Mouse (Mus musculus) brown adipose tissue, adult 24 weeks (tissue): ENCODE measurements around the gene Dtnb. TPM values are rescaled to one million over a fixed set of nuclear protein-coding genes. Genes with fewer than 3 reads are reported as not detected.
A peak's percentile ranks its signal among the peaks of the same experiment; 100 is the strongest.

Experiments
- H3K27ac ChIP-seq: fragments of 200-500 bp; replicated peaks from 2 replicates; pipeline ENCODE4 v1.5.1; 2012; ENCODE audit warnings: low read depth, mild to moderate bottlenecking, low read length
- H3K4me1 ChIP-seq: fragments of 200-500 bp; 2 replicates; pipeline ENCODE4 v1.6.1; 2012; ENCODE audit warnings: low read length, mixed read lengths; ENCODE audit not compliant: control insufficient read depth, insufficient read depth, insufficient read length
- H3K4me3 ChIP-seq: fragments of 200-500 bp; 2 replicates; pipeline ENCODE4 v1.5.1; 2012; ENCODE audit warnings: low read depth, mild to moderate bottlenecking, low read length, moderate library complexity; ENCODE audit not compliant: insufficient read depth
- polyA plus RNA-seq: library from polyadenylated mRNA; stranded (reverse); fragments of >200 nt; gene quantifications from 2 replicates; pipeline ENCODE4 v1.2.4, GENCODE M21; 2012; ENCODE audit not compliant: missing spikeins, insufficient read depth, insufficient read length

The Dtnb gene
- polyA plus RNA-seq, 1 experiment: 2.0 TPM

DNA sequence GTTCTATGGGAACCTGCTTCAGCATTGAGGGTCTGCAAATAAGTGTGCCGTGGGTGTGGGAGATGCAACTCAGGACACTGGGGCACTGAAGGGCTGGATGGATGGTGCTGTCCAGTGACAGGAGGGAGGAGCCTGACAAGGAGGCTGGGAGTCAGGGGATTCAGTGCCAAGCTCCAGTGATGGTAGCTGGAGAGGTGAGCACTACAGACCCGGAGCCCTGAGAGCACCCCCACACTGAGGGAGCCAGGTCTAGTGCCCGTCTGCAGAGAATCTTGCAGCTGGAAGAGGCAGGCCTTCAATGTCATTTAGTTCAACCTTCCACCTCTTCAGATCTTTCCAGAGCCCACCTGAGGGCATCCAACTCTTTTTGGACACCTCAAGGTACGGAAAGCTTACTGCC is 233.7 kb downstream of the Dtnb start, which contains the start of gene Dnmt3a:
Dnmt3a (plus strand) TSS at position 156 of the 400 bp plus-strand sequence.
- Histone ChIP-seq H3K4me1 (peaks cover 13% of the 10 kb centered on the region; the same call in 1 of the 2 replicates), H3K4me3 (peak within 1 kb of the TSS; percentile 86), H3K27ac (peak within 1 kb of the TSS; percentile 51)

DNA sequence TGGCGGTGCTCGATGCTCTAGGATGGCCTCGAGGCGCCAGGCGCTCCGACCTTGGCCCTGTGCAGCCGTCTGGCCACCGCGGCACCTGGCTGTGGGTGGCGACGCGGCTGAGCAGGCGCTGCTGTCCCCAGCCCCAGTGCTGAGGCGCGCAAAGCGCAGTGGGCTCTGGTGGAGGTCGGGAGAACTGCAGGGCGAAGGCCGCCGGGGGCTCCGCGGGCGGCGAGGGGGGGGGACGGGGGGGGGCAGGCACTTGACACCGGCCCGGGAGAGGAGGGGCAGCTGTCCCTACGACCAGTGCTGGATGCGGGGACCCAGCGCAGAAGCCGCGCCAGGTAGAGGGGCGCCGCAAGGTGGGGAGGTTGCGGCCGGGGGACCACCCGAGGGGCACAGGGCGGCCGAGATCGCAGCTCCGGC is 234.1 kb downstream of the Dtnb start:
- Histone ChIP-seq H3K27ac (peak overlapping the region; percentile 51), H3K4me3 (peak overlapping the region; percentile 86), H3K4me1 (peaks cover 16% of the 10 kb centered on the region)

DNA sequence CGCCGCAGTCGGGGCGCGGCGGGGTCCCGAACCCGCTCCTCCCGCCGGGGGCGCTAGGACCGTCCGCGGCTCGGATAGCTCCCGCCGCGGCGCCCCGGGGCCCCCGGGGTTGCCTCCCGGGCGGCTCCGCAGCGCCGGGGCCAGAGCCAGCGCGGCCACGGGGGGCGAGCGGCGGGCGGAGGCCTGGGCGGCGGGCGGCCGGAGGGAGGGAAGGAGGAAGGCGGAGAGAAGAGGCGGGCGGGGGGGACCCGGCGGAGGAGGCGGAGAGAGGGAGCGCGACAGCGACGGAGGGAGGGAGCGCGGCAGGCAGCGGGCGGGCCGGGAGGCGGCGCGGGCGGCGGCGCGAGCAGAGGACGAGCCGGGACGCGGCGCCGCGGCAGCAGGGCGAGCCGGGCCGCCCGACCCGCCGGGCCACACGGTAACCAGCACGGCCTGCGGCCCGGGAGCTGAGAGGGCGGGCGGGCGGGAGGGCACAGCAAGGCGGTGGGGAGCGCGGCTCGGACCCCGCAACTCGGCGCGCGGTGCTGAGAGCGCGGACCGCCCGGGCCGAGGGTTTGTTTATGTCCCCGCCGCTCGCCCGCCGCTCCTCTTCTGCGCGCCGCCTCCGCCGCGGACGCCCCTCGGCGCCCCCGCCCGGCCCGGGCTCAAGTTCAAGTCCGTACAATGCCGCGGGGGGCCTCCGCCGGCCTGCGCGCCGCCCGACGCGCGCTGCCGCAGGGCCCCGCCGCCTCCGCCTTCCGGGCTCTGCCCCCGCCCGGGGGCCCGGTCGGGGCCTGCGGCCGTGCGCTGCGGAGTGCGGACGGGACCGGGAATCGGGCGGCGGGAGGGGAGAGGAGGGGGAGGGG is 234.7 kb downstream of the Dtnb start:
- peak overlapping the region; percentile 86 for H3K4me3 ChIP-seq
- peak overlapping the region; percentile 51 for H3K27ac ChIP-seq

DNA sequence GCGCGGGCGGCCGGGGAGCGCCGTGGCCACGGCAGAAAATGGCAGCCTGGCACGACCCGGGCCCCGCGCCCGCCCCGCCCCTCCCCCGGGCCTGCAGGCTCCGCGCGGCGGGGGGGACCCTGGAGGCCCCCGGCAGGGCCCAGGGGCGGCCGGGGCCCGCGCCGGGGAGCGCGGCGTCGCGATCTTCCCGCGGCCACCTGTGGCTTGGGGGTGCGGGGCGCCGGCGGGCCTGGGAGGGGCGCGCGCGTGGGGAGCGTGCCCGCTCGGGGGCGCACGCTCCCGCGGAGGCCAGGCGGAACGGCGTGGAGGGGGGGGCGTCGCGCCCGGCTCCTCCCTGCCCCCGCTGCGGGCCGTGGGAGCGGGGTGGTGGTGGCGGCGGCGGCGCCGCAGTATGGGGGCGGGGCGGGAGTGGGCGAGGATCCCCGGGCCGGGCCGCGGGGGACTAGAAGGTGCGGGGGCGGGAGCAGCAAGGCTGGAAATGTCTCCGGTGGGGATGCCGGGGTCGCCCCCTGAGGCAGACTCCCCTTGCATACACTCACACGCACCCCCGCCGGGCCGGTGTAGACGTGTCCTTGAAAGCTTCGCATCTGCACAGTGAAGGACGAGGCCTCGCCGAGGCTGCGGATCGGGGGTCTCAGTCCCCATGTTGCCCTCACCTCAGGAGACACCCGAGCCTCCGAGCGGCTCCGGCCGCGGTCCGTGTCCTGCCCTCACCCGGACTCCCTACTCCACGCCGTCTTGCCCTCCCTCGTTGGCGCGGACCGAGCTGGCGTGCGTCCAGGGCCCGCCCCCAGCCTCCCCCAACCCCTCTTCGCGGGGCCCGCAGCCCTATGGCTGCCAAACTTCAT is 235.6 kb downstream of the Dtnb start:
- peaks cover 24% of the 10 kb centered on the region for H3K4me1 ChIP-seq
- peak overlapping the region; percentile 87 for H3K4me3 ChIP-seq
- H3K27ac ChIP-seq: peak overlapping the region; percentile 59

More for the DNA sequence above, 234.7 kb downstream of the Dtnb start:
- H3K4me1 ChIP-seq: peaks cover 21% of the 10 kb centered on the region

DNA sequence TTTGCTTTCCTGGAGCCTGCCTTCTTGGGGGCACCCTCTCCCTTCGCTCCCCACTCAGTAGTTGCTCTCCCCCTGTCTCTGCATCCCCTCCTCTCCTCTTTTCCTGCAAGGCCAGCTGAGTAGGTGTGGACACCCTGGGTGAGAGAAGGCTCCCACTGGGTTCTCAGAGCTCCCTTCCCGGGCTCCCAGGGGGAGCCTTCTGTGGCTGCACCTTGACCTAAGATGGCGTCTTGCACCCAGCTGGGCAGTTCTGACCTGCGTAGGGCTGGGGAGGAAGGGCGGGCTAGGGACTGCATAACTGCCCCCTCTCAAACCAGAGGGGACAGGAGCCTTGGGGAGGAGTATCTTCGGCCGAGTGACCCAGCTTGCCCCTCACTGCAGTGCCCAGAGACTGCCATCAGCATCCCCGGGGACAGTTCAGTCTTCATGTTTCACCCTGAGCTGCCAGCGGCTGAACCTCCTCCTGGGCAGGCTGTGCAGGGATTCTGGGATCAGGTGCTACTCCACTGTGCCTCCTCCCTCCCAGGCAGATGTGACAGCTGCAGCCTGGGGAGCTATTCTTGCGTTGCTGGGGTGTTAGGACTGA is 236.3 kb downstream of the Dtnb start:
- no peak overlapping the region for H3K27ac ChIP-seq
- H3K4me3 ChIP-seq: peak overlapping the region; percentile 87
- peaks cover 24% of the 10 kb centered on the region for H3K4me1 ChIP-seq

DNA sequence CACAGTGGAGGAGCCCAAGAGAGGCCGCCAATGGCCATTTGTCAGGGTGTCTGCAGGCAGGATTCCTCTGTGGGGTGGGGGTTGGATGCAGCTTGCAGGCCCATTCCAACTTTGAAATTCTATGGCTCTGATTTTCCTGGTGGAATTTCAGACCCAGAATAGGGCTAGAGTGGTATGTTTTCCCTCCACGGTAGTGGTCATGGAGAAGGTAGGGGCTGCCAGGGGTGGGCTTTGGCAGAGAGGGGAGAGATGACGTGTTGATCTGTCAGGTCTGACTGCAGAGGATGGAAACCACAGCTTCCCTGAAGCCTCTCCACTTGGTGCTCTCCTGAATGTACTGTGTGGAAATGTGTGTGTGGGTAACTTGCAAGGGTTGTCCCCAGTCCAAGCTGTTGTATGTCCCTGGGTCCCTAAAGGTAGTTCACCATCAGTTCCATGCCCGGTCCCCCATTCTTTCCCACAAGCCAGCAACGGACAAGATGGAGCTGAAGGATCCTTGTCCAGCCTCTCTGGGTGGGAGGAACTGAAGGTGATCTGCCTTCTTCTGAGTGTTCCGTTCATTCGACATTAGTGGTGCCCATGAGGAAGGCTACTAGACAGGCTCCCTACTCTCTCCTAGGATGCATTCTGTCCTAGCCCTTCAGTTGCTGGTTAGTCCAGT is 237.5 kb downstream of the Dtnb start:
- Histone ChIP-seq H3K27ac (no peak overlapping the region), H3K4me1 (peaks cover 24% of the 10 kb centered on the region), H3K4me3 (no peak overlapping the region)

DNA sequence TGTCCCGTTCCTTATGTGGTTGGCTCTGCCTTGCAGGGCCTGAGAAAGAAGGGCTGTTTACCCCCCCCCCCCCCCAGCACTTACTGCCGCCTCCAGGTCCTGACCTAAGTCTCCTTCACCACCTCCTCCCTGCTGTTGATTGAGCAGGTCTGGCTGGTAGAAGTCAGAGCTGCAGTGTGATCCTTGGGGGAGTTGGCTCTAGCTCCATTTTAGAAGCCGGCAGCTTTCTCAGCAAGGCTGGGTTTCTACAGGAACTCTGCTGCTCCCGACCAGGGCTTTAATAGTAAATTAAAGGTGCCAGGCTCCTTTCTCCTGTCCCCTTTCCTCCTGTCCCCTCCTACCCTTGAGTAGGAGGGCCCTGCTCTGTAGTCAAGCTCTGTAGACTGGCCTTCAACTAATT is 238.3 kb downstream of the Dtnb start:
- H3K4me1 ChIP-seq: peaks cover 28% of the 10 kb centered on the region
- no peak overlapping the region for H3K27ac ChIP-seq
- no peak overlapping the region for H3K4me3 ChIP-seq

DNA sequence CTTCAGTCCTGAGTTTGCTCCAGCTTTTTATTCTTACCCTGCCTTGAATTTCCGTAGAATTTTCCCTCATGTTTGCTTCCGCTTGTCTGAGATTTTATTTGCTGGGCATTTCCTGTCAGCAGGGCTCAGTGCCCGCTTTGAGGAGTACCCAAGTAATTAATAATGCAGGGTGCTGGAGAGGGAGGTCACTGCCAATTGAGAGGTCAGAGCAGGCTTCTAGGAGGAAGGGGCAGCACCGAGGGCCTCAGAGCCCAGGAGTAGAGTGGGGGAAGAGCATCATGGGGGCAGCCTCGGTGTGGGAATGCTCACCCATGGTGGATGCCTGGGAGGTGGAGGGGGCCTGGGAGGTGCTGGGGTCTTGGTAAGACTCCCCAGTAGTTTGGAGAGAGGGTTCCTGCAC is 239.4 kb downstream of the Dtnb start:
- Histone ChIP-seq H3K4me3 (no peak overlapping the region), H3K27ac (0 out of 2 replicates have a peak overlapping the region, but pooled peaks have one; percentile 12), H3K4me1 (peaks cover 29% of the 10 kb centered on the region)

DNA sequence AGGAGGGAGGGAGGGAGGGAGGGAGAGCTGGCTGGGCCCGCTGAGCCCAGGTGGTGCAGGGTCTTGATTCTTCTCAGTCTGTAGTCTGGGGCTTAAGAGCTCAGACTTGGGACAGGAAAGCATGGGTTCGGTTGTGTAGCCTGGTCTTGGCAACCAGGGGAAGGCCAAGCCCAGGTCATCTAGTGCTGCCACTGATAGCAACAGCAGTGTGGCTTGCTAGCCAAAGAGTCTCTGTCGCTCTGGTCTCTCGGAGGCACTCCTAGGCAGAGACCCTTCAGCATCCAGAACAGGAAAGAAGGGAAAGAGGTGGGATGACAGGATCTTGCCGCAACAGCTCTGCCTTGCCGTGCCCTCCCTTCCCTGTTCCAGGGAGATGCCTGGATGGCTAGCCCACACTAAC is 240.1 kb downstream of the Dtnb start:
- peaks cover 29% of the 10 kb centered on the region for H3K4me1 ChIP-seq
- no peak overlapping the region for H3K4me3 ChIP-seq
- H3K27ac ChIP-seq: no peak overlapping the region

DNA sequence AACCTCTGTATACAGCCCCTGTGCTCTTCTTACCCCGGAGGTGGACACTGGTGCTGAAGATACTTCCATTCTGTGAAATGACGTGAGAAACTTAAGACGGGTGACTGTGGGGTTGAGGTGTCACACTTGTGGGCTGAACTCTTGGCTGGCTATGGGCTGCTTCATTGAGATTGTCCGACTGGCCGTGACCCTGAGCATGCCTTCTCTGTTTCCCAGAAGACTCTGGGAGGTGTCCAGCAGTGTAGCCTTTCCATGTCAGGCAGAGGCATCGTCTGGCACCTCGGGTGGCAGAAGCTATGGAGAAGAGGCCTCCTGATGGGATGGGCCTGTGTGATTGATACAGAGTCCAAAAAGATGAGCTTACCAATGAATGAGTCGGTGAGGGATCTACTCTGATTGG is 241.0 kb downstream of the Dtnb start:
- Histone ChIP-seq H3K27ac (no peak overlapping the region), H3K4me3 (no peak overlapping the region), H3K4me1 (peaks cover 35% of the 10 kb centered on the region)

DNA sequence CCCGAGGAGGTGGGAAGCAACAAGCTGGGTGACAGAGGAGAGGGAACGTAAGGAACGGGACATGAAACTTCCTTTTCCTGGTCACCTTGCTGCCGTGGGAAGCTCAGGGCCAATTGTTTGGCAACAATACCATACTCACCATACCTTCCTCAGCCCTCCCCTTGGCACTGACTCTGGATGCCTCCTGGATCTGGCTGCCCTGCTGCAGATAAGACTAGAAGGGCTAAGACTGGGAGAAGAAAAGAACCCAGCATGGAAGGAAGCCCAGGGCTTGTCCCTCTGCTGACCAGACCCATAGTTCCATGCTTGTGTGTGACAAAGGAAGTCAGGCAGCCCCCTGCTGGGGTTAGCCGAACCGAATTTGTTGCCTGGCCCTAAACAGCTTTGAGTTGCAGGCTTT is 243.2 kb downstream of the Dtnb start:
- no peak overlapping the region for H3K27ac ChIP-seq
- H3K4me1 ChIP-seq: peaks cover 33% of the 10 kb centered on the region
- no peak overlapping the region for H3K4me3 ChIP-seq

DNA sequence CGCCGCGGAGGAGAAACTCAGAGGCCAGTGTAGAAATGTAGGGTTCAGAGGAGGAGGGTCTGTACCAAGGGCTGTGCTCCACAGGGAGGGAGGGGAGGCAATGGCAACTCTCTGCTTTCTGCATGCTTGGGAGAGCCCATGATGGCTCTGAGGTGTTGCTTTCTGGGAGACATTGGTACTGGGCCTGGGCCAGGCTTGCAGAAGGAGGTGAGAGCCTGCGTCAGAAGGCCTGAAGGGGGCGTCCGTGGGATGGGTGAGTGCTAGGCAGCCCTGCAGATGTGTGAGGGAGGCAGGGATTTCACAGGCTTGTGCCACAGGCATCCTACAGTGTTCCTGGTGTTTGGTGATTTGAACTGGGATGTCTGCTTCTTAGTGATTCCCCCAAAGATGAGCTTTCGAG is 244.9 kb downstream of the Dtnb start:
- H3K4me1 ChIP-seq: peaks cover 32% of the 10 kb centered on the region
- H3K4me3 ChIP-seq: no peak overlapping the region
- H3K27ac ChIP-seq: no peak overlapping the region

DNA sequence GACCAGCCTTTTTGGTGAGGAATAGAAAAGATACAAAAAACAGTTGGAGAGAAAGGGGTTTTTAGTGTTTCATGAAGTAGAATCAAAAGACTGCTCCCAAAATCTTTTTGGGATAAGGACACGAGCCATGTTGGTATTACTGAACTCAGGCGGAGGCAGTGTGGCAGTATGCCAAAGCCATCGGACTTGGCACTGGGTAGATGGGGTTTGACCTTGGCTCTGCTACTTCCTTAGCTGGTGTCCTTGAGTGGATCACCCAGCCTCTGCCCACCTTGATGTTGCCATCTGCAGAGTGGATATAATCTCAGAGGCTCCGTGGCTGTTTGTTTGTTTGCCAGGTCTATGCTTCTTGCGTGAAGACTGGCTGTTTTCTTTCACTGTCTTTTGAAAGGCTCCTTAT is 245.4 kb downstream of the Dtnb start:
- no peak overlapping the region for H3K27ac ChIP-seq
- H3K4me1 ChIP-seq: peaks cover 28% of the 10 kb centered on the region
- H3K4me3 ChIP-seq: no peak overlapping the region

DNA sequence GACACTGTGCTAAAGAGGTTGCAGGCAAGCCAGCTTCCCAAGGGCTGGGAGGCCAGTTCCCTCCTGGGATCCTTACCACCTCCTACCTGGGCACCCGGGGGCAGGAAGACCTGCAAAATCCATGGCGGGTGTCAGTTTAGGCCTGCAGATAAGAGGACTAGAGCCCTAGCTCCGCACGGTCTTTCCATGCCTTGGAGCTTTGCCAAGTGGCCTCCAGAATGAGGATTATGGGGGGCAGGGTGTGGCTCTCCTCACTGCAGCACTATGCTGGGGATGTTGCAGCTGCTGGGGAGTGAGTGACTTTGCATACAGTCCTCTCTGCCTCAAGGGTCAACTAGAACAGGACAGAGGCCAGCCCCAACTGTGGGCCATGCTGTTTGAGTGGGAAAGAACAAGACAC is 247.7 kb downstream of the Dtnb start:
- H3K4me3 ChIP-seq: no peak overlapping the region
- H3K4me1 ChIP-seq: peaks cover 37% of the 10 kb centered on the region
- no peak overlapping the region for H3K27ac ChIP-seq

DNA sequence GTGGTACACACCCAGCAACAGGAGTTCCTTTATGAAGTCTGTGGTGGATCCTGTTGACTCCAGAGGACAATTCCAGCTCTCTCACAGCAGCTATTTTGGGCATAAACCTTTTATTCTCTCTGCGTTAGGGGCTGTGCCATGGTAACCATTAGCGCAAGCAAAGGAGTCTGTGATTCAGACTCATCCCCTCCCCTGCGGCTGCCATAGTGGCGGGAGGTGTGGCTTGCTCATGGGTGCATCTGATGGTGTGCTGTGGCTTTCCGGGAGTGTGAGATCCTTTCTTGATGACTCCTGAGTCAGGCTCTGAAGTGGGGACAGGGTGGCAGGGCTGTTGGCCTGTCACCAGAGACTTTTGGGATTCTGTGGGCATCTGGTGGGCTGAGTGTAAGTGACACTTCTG is 251.2 kb downstream of the Dtnb start:
- H3K27ac ChIP-seq: no peak overlapping the region
- H3K4me3 ChIP-seq: no peak overlapping the region
- peaks cover 24% of the 10 kb centered on the region for H3K4me1 ChIP-seq
